Mouse (Mus musculus): ENCODE measurements at regions not wholly inside any gene's neighbourhood (a gene's known extent, or its start where the extent isn't known, plus 50 kb on each side); places are given as distances from the start of the nearest gene placed in this dataset.
"Not testable (repeated sequence)": the region's sequence is repeated elsewhere in the genome, so short reads cannot be mapped to it uniquely, and the experiment has no call there.

DNA sequence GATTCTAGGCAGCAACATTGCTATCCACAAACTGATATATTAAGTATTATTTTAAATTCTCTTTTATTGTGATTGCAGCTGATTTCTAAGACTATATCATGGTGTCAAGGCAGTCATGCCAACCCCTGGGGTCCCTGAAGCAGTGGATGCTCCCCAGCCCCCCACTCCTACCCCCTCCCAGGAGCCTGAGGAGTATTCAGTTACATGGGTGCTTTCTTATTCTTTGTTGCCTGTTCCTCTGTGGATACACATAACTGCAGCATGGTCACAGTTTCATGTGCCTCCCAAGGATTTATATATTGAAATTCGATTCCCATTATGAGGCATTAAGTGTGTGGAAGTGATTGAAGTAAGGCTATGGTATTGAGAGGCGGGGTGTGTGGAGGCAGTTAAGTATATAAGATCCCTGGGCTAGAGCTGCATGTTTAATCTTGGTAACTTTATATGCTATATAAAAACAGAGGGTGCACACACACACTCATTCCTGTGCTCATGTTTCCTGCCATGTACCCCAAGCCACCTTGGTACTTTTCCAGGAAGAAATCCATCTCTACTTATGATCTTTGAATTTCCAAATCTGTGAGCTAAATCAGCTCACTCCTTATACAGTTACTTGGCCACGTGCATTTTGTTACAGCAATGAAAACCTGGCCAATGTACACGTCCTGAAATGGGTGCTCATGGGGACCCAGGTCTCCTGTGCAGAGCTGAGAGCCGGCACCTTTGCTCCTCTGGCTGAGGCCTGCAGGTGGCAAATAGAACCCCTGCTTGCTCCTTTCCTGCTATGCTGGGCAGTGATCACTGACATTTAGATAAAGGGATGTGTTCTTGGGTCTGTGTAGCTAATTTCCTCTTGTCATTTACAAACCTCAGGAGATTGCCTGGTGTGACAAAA lies 259.0 kb downstream of the Nek10 start:
- DNase-seq, result no peak

DNA sequence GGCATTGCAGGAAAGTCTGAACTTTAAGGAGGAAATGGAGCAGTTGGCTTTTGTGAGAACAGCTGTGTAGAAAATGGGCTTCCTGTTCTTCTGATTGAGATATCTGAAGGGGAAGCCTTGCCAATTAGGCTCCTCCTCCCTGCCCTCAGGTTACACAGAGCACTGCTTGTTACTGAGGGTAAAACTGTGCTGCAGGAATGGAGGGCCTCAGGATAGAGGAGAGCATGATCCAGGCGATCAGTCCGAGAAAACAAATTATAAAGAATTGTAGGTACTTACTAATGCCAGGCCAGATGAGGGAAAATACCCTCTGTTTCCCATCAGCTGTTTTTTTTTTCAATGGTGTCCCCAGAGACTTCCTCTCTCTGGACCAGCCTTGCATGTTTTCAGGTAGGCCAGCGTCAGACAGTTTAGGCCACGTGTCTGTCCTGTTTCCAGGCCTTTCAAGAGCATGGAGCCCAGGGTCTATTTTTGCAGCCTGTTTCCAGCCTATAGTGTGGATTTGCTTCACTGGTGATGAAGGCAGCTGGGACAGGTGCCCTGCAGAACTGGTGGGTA lies 259.7 kb downstream of the Nek10 start:
- DNase-seq, result peak; percentile 41

DNA sequence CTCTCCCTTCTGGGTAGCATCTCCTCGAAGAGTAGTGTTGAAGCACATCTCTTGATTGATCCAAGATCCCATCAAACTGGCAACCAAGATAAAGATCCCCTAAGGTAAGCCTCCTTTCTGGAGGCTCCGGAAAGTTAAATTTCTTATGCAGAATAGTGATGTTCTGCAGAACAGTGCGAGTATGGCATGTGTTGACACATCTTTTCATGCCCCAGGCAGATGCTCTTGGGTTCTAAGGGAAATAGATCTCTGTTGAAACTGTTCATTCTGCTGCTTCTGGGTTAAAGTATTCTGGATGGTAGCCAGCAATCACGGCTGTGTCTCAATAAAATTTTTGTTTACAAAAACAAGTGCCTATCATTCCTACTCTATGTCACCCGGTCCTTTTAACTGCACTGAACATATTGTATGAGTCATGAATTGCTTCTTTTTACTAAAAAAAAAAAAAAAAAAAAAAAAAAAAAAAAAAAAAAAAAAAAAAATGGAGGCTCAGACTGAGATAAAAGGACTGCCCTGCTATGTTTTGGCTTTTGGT lies 261.8 kb downstream of the Nek10 start:
- DNase-seq, result no peak

DNA sequence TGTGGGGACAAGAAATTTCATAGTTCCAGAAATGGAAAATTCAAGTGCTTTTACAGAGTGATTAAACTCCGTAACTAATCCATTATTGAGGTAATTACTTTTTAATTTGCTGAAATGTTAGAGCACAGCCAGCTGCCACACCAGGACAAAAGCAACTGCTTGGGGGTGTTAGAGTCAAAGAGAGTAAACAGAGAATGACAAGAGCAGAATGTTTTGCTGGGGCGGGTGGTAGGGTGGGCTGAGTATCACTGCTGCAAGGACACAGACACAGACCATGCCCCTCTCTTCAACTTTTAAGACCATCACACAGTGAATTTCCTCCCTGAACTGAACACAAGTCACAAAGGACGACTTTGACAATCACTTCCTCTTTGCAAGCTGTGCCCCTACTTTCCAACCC lies 272.7 kb downstream of the Nek10 start:
- DNase-seq, result no peak

DNA sequence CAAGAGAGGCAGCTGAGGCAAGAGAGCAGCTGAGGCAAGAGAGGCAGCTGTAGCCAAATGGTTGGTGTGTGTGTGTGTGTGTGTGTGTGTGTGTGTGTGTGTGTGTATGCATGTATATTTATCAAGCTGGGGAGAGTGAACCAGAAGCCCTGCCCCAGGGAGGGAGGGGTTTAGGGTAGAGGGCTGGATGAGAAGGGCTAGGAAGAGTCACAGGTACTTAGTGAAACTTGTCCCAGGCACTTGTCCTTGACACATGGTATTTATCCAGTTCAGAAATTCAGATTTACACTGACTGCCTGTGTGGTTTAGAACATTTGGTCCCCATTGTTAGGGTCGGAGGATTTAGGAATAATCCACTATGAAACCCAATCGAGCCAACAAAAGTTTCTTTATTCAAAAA lies 279.7 kb downstream of the Nek10 start:
- DNase-seq, result no peak

DNA sequence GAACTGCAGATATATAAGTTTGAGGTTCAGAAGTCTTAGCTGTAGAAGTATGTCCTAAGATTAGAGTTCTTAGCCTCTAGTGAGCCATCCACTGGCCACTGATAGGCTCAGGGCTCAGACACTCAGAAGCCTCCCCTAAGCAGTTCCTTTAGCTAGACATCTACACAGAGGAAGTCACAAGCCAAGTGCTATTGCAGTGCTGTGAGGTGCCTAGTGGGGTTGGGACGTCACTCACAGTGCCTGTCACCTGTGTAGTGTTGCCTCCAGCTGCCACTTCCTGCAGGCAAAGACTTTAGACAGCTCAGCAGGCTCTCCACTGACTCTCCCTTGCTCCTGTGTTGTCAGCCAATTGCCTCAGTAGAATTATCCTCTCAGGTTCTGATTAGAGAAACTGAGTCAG lies 280.6 kb downstream of the Nek10 start:
- DNase-seq, result no peak

DNA sequence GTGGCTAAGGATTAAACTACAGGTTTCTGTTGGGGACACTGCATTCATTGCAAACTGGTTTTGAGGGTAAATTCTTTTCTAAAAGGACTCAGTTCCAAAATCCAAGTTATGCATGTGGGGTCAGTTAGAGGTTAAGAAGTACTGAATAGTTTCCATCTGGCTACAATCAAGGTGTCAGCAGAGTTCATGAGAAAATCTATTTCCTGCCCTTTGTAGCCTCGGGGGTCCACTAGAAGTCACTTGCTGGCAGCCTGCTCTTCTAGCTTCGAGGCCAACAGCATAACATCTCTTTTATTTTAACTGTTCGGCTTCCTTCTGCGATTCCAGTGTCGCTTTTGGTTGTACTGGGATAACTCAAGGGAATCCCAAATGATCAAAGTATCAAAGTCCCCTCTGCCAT lies 283.8 kb downstream of the Nek10 start:
- peak; percentile 52 for DNase-seq

DNA sequence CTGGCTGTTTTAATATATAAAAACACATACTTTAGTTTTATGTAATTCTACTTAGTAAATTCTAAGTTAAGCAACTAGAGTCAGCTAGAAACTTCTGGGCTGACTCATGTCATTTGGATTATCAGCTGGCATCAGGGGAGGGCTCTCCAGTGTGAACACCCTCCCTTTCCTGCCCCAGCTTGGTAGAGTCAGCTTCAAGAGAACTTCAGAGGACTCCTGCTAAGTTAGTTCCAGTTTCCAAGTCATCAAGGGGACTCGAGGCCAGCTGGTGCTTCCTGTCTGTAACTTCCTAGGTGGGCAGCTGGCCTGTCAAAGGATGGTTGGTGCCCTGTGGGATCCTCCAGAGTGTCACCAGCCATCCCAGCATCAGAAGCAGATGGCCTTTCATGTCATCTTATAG lies 293.6 kb downstream of the Nek10 start:
- DNase-seq, result no peak

DNA sequence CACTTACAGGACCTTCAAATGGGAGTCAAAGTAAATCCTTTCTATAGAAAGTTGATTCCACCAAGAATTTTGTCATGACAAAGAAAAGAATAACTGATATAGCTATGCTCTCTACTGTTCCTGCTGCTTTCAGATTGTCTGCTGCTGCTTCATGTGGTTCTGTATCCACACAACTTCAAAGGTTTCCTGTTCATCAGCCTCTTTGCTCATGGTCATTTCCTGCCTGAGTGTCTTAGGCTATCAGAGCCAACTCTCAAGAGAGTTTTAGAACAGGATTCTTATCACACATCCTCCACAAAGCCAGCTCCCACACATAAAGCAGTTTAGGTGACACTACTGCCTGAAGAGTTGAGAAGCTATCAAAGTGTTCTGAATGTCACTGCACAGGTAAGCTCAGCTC lies 296.7 kb downstream of the Nek10 start:
- no peak for DNase-seq

DNA sequence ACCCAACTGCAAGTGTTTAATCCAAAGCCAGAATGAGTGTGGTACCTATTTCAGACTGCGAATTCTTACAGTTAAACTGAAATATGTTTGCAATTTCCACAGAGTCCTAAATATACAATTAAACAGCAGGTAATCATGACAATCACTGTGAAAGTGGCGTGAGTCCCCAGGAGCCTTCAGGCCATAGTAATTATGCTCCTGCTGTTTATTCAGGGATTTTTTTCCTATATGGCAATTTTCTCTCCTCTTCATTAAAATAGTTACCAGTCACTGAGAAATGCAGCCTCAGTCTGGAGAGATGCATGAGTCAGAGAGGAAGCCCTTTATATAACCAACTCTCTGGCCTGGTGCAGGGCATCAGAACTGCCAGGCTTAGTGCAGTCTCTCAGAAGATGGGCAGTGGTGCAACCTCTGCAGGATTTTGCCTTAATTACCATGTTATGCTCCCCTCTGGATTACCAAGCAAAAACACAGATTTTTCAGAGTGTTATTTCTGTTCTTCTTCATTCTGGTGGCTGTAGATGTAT lies 304.6 kb downstream of the Nek10 start:
- no peak for DNase-seq

DNA sequence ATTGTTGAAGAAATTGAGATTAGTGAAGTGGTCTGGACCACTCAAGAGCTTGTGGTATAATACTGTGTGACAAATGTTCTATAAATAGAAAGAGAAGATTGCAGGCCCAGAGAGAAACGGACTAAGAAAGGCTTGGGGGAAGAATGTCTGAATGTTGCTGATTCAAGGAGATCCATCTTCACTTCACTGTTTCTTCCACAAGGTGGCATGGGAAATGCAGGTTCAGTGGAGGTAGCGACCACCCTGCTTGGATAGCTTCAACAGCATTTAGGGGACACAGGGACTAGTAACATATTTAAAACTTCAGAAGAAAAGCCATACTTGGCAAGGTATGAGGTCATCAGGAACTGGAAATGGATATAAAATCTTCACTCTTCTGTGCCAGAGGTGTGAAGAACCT lies 316.5 kb downstream of the Nek10 start:
- no peak for DNase-seq

DNA sequence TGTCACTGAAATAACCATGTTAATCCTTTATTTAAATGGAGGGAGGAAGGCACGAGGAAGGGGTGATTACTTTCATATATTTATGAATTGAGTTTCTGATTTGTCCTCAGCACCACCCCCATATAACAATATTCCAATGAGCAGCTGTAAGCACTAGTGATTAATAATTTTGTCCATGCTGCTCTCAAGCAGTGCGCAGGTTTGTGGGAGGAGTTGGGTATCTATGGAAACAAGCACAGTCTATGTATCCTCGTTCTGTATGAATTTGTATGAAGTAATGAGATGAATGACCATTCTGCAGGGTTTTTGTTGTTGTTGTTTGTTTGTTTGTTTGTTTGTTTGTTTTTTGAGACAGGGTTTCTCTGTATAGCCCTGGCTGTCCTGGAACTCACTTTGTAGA lies 310.6 kb downstream of the Lrrc3b start:
- no peak for DNase-seq

DNA sequence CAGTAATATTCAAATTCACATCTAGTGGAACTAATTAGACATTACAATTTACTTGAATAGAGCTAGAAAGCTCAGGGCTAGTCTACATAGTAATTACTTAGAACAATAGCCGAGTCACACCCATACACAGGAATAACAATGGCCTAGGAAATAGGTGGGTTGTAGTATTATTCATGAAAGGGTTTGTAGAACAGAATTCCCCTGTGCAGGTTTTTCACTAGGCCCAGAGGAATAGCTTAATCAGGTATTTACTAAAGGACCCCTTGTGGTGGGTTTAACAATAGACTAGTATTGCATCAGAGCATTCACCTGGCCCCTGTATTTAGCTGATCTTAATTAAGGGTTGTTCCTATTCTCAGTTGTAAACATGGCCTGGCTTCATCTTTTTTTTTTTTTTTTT lies 297.9 kb downstream of the Lrrc3b start:
- not testable (repeated sequence) for DNase-seq

DNA sequence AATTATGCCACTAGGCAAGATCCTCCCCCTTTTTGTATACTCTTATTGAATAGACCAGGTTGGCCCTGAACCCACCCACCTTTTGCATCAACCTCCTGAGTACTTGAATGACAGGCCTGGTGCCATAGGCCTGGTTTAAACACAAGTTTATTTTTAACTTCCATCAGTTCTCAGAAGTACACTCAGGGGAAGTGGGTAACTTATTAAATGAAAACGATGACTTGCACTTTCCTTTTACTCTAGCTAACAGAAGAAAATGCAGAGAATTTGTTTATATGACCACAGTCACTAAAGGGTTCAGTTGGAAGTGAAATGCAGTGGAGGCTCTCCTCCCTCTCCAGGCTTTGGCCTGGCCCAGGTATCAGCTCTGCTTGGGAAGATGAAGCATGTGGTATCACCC lies 295.9 kb downstream of the Lrrc3b start:
- DNase-seq, result no peak

DNA sequence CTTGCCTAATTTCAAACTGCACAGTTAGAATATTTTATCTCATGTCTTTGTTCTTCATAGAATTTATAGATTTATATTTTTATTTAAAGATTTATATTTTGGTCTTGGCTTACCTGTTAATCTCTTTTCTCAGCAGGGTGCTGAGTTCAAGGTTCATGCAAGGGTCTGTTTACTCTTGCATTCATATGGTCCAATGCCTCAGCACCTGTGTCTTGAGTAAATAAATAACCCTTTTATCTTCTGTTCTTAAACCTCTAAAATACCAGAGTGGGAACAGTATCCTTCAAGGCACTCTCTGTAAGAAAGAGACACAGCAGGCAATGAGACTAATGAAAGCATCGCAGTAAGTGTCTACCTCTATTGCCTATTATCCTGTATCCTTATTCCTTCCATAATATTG lies 290.3 kb downstream of the Lrrc3b start:
- DNase-seq, result no peak

All from embryo, embryonic 11 days (tissue).